Mouse (Mus musculus) cortical plate, adult 2 months (tissue): ENCODE measurements around the gene Ripk4. TPM values are rescaled to one million over a fixed set of nuclear protein-coding genes. Genes with fewer than 3 reads are reported as not detected.

ENCODE experiments used
- H3K27ac ChIP-seq: fragments of 200-500 bp; 2 replicates; pipeline ENCODE4 v1.5.1; 2012; ENCODE audit warnings: low read length, control low read depth, inconsistent platforms; ENCODE audit not compliant: insufficient read depth
- H3K4me1 ChIP-seq: fragments of 200-500 bp; 2 replicates; pipeline ENCODE4 v1.6.1; 2011; ENCODE audit warnings: low read length; ENCODE audit not compliant: control insufficient read depth, insufficient read depth
- H3K4me3 ChIP-seq: fragments of 200-500 bp; 2 replicates; pipeline ENCODE4 v1.5.1; 2011; ENCODE audit warnings: mild to moderate bottlenecking, low read length, control low read depth; ENCODE audit not compliant: insufficient read depth
- CTCF ChIP-seq: fragments of 200-500 bp; IDR thresholded peaks from 2 replicates; pipeline ENCODE4 v1.5.1; 2011; ENCODE audit warnings: mild to moderate bottlenecking, control low read depth, low read length; ENCODE audit not compliant: insufficient read depth; ENCODE audit errors: extremely low read depth
- POLR2A ChIP-seq: fragments of 200-500 bp; IDR thresholded peaks from 2 replicates; pipeline ENCODE4 v1.6.1; 2011; ENCODE audit warnings: mild to moderate bottlenecking, low read length, control low read depth; ENCODE audit not compliant: insufficient read depth; ENCODE audit errors: extremely low read depth
- polyA plus RNA-seq: library from polyadenylated mRNA; depleted of rRNA; stranded (reverse); fragments of >200 nt; gene quantifications from 2 replicates; pipeline ENCODE4 v1.2.3, GENCODE M21; 2012

Ripk4 gene
- polyA plus RNA-seq, 1 experiment = 0.15 TPM

DNA sequence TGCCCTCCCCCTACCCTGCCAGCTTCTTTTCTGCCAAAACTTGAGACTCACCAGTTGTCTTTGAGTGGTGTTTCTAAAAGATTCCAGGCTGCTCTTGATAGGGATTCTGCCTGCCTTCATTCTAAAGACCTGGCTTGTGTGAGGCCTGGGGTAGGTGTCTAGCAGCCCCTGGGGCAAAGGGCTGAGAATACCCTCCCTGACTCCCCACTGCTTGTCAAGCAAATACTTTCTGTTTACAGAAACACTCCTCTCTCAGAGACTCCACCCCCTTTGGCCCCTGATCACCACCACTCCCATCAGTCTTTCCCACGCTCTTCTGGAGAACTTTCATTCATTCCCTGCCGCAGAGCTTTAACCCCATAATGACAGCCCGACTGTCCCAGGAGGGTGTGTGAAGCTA, 2.9 kb upstream of the Ripk4 start:
- H3K4me1 ChIP-seq = no peaks in the 10 kb centered on the region
- no peak overlapping the region for H3K4me3 ChIP-seq
- H3K27ac ChIP-seq = no peak overlapping the region
- TF ChIP-seq POLR2A = no peak
- no peak for TF ChIP-seq CTCF

DNA sequence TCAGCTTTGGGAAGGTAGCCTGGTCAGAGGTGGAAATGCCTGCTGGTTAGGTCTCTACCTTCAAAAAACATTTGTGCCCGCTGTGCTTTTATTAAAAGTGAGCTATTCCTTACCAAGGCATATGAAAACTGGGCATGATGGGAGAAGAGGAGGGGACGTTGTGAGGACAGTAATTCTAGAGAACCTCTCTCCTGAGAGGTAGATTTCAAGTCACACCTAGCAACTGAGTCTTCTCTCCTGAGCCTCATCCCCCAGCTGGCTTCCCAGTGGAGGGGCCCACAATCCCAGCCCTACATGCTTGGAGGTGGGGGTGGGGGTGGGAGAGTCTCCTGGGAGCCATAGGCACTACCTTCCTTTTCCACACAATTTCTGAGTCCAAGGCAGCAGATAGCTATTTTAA, 1.0 kb upstream of the Ripk4 start:
- Histone ChIP-seq H3K27ac (no peak overlapping the region), H3K4me1 (no peaks in the 10 kb centered on the region), H3K4me3 (no peak overlapping the region)
- TF ChIP-seq CTCF (no peak), POLR2A (no peak)

GRCm38 (mm10) chr16:97763990-97764340, 378 bp upstream of the Ripk4 start:
- Histone ChIP-seq H3K27ac (no peak overlapping the region), H3K4me3 (no peak overlapping the region), H3K4me1 (no peaks in the 10 kb centered on the region)
- TF ChIP-seq CTCF (no peak), POLR2A (no peak)

DNA sequence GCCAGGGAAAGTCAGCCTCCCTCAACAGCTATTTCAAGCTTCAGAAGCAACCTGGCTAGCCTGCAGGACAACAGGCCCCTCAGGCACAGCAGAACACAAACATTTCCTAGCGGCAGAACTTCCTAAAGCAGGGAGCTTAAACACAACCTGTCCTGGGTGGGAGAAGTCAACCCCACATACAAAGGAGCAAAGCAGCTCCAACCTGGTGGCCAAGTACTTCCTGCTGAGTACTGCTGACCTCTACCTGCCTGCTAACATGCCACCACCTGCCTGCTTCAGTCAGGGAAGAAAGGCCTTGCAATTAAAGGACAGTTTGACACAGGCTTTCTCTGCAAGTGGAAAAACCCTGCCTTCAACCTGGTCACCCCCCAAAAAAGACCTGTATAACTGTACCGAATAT, 1.8 kb downstream of the Ripk4 start:
- H3K27ac ChIP-seq = no peak overlapping the region
- no peak overlapping the region for H3K4me3 ChIP-seq
- H3K4me1 ChIP-seq = no peaks in the 10 kb centered on the region
- TF ChIP-seq CTCF (no peak), POLR2A (no peak)

DNA sequence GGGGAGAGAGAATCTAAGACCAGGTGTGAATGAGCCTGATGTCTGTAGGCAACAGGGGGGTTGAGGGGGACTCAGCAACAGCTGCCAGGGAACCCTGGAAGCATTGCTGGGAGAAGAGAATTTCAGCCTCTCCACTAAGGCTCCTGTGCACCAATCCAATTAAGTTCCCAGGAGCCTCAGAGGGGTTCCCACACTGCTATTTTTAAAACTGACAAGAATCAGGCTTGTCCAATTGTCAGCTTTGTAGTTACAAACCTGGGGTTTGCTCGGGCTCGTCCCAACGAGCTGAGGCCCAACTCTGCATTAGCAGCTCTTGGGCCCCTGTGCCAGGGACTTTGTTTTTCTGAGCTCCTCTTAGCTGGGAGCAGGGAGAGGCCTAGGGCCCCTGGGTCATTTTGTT, 3.9 kb downstream of the Ripk4 start:
- Histone ChIP-seq H3K4me3 (no peak overlapping the region), H3K27ac (no peak overlapping the region), H3K4me1 (no peaks in the 10 kb centered on the region)
- TF ChIP-seq POLR2A = no peak
- TF ChIP-seq CTCF = no peak

DNA sequence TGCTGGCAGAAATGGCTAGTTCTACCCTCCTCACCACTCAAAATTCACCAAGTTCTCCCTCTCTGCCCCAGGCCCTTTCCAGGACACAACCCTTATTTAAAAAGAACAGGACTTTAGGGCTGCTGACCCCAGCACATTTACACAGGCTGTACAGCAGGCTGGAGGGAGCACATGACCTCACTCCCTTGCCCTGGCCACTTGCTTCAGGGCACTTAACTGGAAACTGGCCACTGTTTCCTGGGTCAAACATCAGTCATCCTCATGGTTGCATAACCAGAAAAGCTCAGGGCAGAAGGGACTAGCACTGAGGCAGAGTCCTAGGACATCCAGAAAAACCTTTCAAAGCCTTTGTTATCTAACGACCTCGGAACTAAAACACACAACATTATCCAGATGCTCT, 5.3 kb downstream of the Ripk4 start:
- no peak for TF ChIP-seq POLR2A
- no peak for TF ChIP-seq CTCF
- Histone ChIP-seq H3K4me1 (no peaks in the 10 kb centered on the region), H3K27ac (no peak overlapping the region), H3K4me3 (no peak overlapping the region)

DNA sequence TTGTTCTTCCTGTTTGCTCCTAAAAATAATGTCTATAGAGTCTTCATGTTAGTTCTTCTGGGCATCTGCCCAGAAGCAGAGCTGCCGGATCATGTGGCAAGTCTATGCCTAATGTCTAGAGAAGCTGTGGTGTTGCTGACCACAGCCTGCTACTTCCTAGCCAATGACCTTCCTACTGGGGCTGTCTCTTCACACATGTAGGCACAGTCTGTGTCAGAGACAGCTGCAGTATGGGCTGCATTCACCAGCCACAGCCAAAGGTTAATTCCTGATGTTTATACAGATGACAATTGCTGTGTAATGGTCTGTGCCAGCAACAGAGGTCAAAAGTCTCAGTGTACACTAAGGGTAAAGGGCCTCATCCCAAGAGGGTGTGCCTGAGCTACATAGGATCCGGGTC, 7.1 kb downstream of the Ripk4 start:
- TF ChIP-seq POLR2A (no peak), CTCF (no peak)
- H3K4me3 ChIP-seq = no peak overlapping the region
- H3K27ac ChIP-seq = no peak overlapping the region
- H3K4me1 ChIP-seq = no peaks in the 10 kb centered on the region

DNA sequence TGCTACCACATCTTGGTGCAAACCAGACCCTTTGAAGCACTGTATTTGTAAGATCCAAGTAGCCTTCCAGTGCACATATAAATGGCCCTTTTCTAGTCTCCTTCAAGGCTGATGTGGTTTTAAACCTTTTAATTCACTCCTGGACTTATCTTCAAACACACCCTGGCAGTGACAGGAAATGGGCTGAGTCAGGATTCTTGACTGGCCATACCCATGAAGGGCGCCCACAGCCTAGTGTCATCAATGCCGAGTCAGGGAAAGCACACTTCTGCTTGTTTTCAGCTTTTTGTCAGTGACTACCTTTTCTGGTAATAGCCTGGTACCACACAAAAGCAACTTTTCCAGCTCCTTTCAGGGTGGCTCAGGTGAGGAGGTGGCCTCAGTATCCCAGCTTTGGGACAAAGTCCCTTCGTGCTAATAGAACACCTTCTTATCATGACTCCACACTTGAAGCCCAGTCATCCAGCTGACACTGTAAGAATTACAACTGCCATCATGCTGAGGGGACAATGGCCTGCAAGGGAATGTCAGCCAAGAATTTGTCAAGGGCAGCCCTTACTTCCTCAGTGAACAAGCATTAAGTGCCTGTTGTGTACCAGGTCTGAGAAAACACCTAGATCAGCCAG, 11.2 kb downstream of the Ripk4 start:
- TF ChIP-seq POLR2A = no peak
- TF ChIP-seq CTCF = no peak

DNA sequence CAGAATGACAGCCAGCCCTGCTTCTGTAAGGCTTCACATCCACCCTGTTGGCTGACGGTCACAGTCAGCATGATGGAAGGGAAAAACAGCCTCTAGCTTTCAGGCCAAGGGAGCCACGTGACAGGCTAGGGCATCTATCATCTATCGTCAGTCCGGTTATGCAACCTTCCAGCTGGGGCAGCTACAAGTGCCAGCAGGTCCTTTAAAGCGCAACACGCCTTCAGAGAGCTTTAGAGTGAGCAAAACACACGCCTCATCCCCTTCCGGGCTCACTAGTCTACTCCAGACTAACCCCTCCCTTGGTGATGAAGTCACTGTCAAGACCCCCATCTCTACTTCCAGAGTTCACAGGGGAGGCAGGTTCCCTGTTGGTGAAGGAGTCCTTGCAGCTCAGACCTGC, 11.7 kb downstream of the Ripk4 start:
- no peak overlapping the region for H3K27ac ChIP-seq
- TF ChIP-seq CTCF (no peak), POLR2A (no peak)
- H3K4me1 ChIP-seq = no peaks in the 10 kb centered on the region
- H3K4me3 ChIP-seq = no peak overlapping the region

More for the DNA sequence above, 11.2 kb downstream of the Ripk4 start:
- no peak overlapping the region for H3K27ac ChIP-seq
- H3K4me3 ChIP-seq = no peak overlapping the region
- H3K4me1 ChIP-seq = no peaks in the 10 kb centered on the region

DNA sequence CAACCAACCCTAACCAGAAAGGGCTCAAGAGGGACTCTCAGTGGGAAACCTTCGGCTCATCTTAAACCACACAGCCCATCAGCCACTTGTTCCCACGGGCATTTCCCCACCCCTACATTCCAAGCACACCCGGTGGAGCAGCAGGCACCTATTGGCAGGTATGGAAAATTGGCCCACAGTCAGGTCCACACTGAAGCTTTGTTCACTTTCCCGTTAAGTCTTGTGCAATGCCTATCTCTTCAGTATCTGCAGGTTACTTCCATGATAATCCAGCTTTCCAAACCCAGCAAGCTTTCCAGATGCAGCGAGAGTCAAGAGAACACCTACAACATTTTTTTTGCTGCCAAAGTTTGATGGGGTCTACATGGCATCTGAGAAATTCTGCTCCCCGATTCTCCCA, 15.2 kb downstream of the Ripk4 start:
- Histone ChIP-seq H3K27ac (no peak overlapping the region), H3K4me1 (no peaks in the 10 kb centered on the region), H3K4me3 (no peak overlapping the region)
- TF ChIP-seq CTCF (no peak), POLR2A (no peak)
